Mouse (Mus musculus): ENCODE measurements around the gene Gm15294.

Gm15294 gene

GRCm38 (mm10) chrX:141875135-141875534 lies at the start of gene Gm15294:
Gene Gm15294 (minus strand): TSS chrX:141875235.
- no peak for DNase-seq (ENCODE audit: low spot score in 2 of 2)

- DNase-seq (ENCODE audit: low spot score in 2 of 2), result no peak
Observed at GRCm38 (mm10) chrX:141884336-141885048, 9.5 kb upstream of the Gm15294 start.

GRCm38 (mm10) chrX:141874024-141874423 lies 1.0 kb downstream of the Gm15294 start:
- no peak for DNase-seq (ENCODE audit: low spot score in 2 of 2)

- no peak for DNase-seq (ENCODE audit: low spot score in 2 of 2)
Observed at GRCm38 (mm10) chrX:141873597-141873996, 1.4 kb downstream of the Gm15294 start.

- DNase-seq (ENCODE audit: low spot score in 2 of 2), result no peak
Observed at GRCm38 (mm10) chrX:141855684-141856396, 19.2 kb downstream of the Gm15294 start.

Data from spleen, postnatal 10 days (tissue).